Mouse (Mus musculus) mouse embryonic stem cell (cell line): ENCODE measurements at regions not wholly inside any gene's neighbourhood (a gene's known extent, or its start where the extent isn't known, plus 50 kb on each side); places are given as distances from the start of the nearest gene placed in this dataset.

ENCODE experiments used
- in situ Hi-C, 2 experiments: fragments of 300-500 bp; cut with MboI; formaldehyde crosslinking; loops; 1 replicate in 1 of 2; 3 replicates in 1 of 2; pipeline ENCODE4 v1.14.3; 2019 to 2020; ENCODE audit warnings: low sequenced_read_pairs in 2 of 2, low pct_unique_long_range_greater_than_20kb in 1 of 2, mixed read lengths in 1 of 2; ENCODE audit not compliant: unreplicated experiment in 1 of 2

DNA sequence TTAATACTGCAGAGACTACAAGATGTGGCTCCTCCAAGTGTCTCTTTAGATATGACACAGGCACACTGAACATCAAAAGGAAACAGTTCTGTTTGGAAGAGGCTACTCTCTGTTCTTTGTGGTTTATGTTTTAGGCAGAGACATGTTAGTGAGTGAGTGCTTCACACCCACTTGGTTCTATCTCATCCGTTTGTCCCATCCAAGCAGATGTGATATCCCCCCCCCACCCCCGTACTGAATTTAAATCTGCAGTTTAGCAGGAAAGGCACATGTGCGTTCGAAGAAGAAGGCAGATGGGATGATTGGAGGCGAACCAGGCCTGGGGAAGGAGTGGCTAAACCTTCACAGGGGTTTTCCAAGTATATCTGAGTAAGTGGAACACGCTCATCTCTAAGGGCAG, 72.0 kb upstream of the Sp4 start:
- in situ Hi-C loops = no loop called here

DNA sequence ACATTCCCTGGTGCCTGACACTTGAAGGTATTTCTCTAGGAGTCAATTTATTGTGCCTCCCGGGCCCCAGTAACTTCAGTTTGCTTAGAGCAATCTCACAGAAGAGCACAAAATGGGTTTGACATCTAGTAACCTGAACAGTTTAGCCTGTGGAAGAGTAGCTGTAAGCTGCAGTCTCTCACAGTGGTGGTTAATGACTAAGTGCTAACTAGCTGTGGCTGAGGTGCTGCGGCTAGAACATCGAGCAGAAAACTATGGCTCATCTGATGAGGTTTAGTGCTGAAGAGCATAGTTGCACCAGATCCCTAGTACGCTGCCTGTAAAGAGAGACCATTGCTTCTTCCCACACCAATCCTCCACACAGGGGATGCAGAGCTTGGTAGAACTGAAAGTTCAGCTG, 70.7 kb upstream of the Sp4 start:
- in situ Hi-C loops = no loop called here

DNA sequence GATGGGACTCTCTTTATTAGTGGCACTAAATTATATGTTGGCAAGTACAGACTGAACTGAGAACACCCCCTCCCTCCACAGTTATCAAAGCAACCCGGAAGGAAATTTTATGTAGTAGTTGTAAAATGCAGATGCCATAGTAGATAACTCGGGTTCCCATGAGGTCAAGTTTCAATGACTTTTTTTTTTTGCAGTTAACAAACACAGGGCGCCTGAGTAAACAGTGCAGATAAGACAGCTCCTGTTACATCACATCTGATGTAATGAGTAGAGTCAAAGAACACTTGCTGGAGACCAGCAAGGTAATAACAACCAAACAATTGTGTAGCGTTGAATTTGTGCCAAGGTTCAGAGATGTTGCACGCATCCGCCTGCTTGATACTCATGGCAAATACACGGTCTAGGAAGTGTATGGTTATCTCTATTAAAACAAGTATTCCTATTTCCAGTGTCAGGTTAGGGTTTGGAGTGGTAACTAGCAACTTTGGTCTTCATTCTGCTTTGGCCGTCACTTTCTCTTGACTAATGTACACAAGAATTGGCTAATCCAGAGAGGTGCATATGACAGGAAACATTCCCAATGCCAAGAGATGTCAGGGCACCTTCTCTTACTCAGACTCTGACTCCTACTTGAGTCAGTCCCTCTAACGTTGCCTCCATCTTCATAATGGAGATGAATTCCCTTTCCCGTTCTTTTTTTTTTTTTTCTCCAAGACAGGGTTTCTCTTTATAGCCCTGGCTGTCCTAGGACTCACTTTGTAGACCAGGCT, 66.3 kb upstream of the Sp4 start:
- in situ Hi-C loops = no loop called here

DNA sequence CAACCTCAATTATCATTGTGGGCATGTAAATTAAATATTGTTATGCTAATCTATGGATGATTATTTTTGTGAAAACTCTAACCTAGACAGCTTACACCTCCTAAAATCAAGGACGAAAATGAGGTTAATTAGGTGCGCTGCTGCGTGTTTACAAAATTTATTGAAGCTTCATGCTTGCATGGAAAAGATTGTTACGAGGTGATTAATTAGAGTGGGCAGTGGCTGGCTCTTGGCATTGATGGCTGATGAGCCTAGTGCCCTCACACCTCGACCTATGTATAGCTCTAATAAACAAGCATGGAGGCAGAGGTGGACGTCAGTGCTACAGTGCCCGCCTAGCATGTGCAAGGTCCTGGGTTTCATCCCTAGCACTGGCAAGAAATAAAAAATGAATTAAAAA, 51.6 kb upstream of the Sp4 start:
- in situ Hi-C loops = no loop called here

DNA sequence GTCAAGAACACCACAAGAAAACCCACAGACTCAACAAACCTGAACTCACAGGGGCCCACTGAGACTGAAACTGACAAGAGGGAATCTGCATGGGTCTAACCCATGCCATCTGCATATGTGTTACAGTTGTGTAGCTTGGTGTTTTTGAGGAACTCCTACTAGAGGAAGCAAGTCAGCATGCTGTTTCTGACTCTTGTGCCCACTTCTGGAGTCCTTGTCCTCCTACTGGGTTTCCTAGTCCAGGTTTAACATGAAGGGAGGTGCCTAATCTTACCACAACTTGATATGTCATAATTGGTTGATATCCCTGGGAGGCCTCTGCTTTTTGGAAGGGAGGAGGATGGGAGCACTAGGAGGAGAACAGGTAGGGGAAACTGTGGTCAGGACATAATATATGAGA, 50.2 kb upstream of the Sp4 start:
- in situ Hi-C loops = no loop called here
